Mouse (Mus musculus) cerebellum, adult 2 months (tissue): Measurements from ENCODE around the gene Thap8.

ENCODE experiments used
- CTCF ChIP-seq: fragments of 200-500 bp; IDR thresholded peaks from 2 replicates; pipeline ENCODE4 v1.5.1; 2011; ENCODE audit warnings: low read depth, mild to moderate bottlenecking, control low read depth, low read length, moderate library complexity, borderline replicate concordance; ENCODE audit not compliant: insufficient read depth
- POLR2A ChIP-seq: fragments of 200-500 bp; IDR thresholded peaks from 2 replicates; pipeline ENCODE4 v1.6.1; 2011; ENCODE audit warnings: low read length, control low read depth, borderline replicate concordance; ENCODE audit not compliant: insufficient read depth

- TF ChIP-seq POLR2A (no peak), CTCF (no peak)
These were observed 48.6 kb upstream of the Thap8 start for GRCm38 (mm10) chr7:30231328-30231668.
